Mouse (Mus musculus): ENCODE data around the gene Vim. TPM values are rescaled to one million over a fixed set of nuclear protein-coding genes. Genes with fewer than 3 reads are reported as not detected.

The Vim gene
- polyA plus RNA-seq, 1 experiment = 6,934 TPM

- TF ChIP-seq MYOG (IDR thresholded peaks at IDR 0.05; ENCODE audit: control insufficient read depth, extremely low read depth, insufficient read length) = no peak
- TF ChIP-seq MAX (IDR thresholded peaks at IDR 0.05) = no peak
- TF ChIP-seq CTCF (IDR thresholded peaks at IDR 0.05; ENCODE audit: control insufficient read depth, insufficient read depth, insufficient read length) = no peak
- TF ChIP-seq USF1 (IDR thresholded peaks at IDR 0.05; ENCODE audit: low read depth) = no peak
- peak; percentile 43 for TF ChIP-seq CEBPB (IDR thresholded peaks at IDR 0.05; ENCODE audit: low read depth)
- TF ChIP-seq MYOD1 (IDR thresholded peaks at IDR 0.05; ENCODE audit: control insufficient read depth, insufficient read length, low read depth) = peak; percentile 29
- TF ChIP-seq FOSL1 (IDR thresholded peaks at IDR 0.05; ENCODE audit: insufficient read depth, low read length, poor library complexity, severe bottlenecking) = peak; percentile 44
- peak overlapping the region; percentile 97 for H3K4me3 ChIP-seq (ENCODE audit: insufficient read depth, poor library complexity, severe bottlenecking)
- H3K27me3 ChIP-seq (ENCODE audit: control insufficient read depth, insufficient read depth, insufficient read length) = no peaks in the 10 kb centered on the region
- H3K79me2 ChIP-seq (ENCODE audit: control insufficient read depth, insufficient read depth) = peaks cover 39% of the 10 kb centered on the region
- peak overlapping the region; percentile 77 for H3ac ChIP-seq (ENCODE audit: control insufficient read depth, insufficient read length, low read depth)
- H3K79me3 ChIP-seq (ENCODE audit: low read depth) = peaks cover 29% of the 10 kb centered on the region
- H3K36me3 ChIP-seq (ENCODE audit: control insufficient read depth, insufficient read depth) = peaks cover 28% of the 10 kb centered on the region
Measured at GRCm38 (mm10) chr2:13572101-13572553, 1.6 kb upstream of the Vim start.

- no peaks in the 10 kb centered on the region for H3K27me3 ChIP-seq (ENCODE audit: control insufficient read depth, insufficient read depth, insufficient read length)
- peaks cover 35% of the 10 kb centered on the region for H3K36me3 ChIP-seq (ENCODE audit: control insufficient read depth, insufficient read depth)
- TF ChIP-seq MAX (IDR thresholded peaks at IDR 0.05) = no peak
- TF ChIP-seq USF1 (IDR thresholded peaks at IDR 0.05; ENCODE audit: low read depth) = no peak
- TF ChIP-seq CEBPB (IDR thresholded peaks at IDR 0.05; ENCODE audit: low read depth) = peak; percentile 24
- TF ChIP-seq FOSL1 (IDR thresholded peaks at IDR 0.05; ENCODE audit: insufficient read depth, low read length, poor library complexity, severe bottlenecking) = no peak
- H3ac ChIP-seq (ENCODE audit: control insufficient read depth, insufficient read length, low read depth) = peak overlapping the region; percentile 77
- peak overlapping the region; percentile 97 for H3K4me3 ChIP-seq (ENCODE audit: insufficient read depth, poor library complexity, severe bottlenecking)
- peaks cover 46% of the 10 kb centered on the region for H3K79me2 ChIP-seq (ENCODE audit: control insufficient read depth, insufficient read depth)
- peaks cover 36% of the 10 kb centered on the region for H3K79me3 ChIP-seq (ENCODE audit: low read depth)
Measured at GRCm38 (mm10) chr2:13572647-13573407, 900 bp upstream of the Vim start.

GRCm38 (mm10) chr2:13574066-13574800, 506 bp downstream of the Vim start:
- Histone ChIP-seq H3K4me3 (ENCODE audit: insufficient read depth, poor library complexity, severe bottlenecking) (peak overlapping the region; percentile 97), H3K79me3 (ENCODE audit: low read depth) (peaks cover 50% of the 10 kb centered on the region), H3K27me3 (ENCODE audit: control insufficient read depth, insufficient read depth, insufficient read length) (no peaks in the 10 kb centered on the region), H3K79me2 (ENCODE audit: control insufficient read depth, insufficient read depth) (peaks cover 60% of the 10 kb centered on the region), H3ac (ENCODE audit: control insufficient read depth, insufficient read length, low read depth) (peak overlapping the region; percentile 72), H3K36me3 (ENCODE audit: control insufficient read depth, insufficient read depth) (peaks cover 49% of the 10 kb centered on the region)
- peak; percentile 9 for TF ChIP-seq MAX (IDR thresholded peaks at IDR 0.05)
- TF ChIP-seq MYOD1 (IDR thresholded peaks at IDR 0.05; ENCODE audit: control insufficient read depth, insufficient read length, low read depth) = no peak

- H3K27me3 ChIP-seq (ENCODE audit: control insufficient read depth, insufficient read depth, insufficient read length) = no peaks in the 10 kb centered on the region
- TF ChIP-seq CTCF (IDR thresholded peaks at IDR 0.05; ENCODE audit: control insufficient read depth, insufficient read depth, insufficient read length) (no peak), MAX (IDR thresholded peaks at IDR 0.05) (peak; percentile 11), USF1 (IDR thresholded peaks at IDR 0.05; ENCODE audit: low read depth) (no peak), MYOG (IDR thresholded peaks at IDR 0.05; ENCODE audit: control insufficient read depth, extremely low read depth, insufficient read length) (no peak)
- H3K79me2 ChIP-seq (ENCODE audit: control insufficient read depth, insufficient read depth) = peaks cover 66% of the 10 kb centered on the region
Measured at GRCm38 (mm10) chr2:13574801-13575150, 1.0 kb downstream of the Vim start.

GRCm38 (mm10) chr2:13575287-13575801, 1.6 kb downstream of the Vim start:
- TF ChIP-seq MYOG (IDR thresholded peaks at IDR 0.05; ENCODE audit: control insufficient read depth, extremely low read depth, insufficient read length) = no peak
- TF ChIP-seq MAX (IDR thresholded peaks at IDR 0.05) = no peak
- TF ChIP-seq MYOD1 (IDR thresholded peaks at IDR 0.05; ENCODE audit: control insufficient read depth, insufficient read length, low read depth) = no peak
- TF ChIP-seq FOSL1 (IDR thresholded peaks at IDR 0.05; ENCODE audit: insufficient read depth, low read length, poor library complexity, severe bottlenecking) = no peak
- no peak for TF ChIP-seq CEBPB (IDR thresholded peaks at IDR 0.05; ENCODE audit: low read depth)
- no peak for TF ChIP-seq CTCF (IDR thresholded peaks at IDR 0.05; ENCODE audit: control insufficient read depth, insufficient read depth, insufficient read length)
- TF ChIP-seq USF1 (IDR thresholded peaks at IDR 0.05; ENCODE audit: low read depth) = no peak
- H3ac ChIP-seq (ENCODE audit: control insufficient read depth, insufficient read length, low read depth) = peak overlapping the region; percentile 72
- H3K36me3 ChIP-seq (ENCODE audit: control insufficient read depth, insufficient read depth) = peaks cover 60% of the 10 kb centered on the region
- peaks cover 60% of the 10 kb centered on the region for H3K79me3 ChIP-seq (ENCODE audit: low read depth)
- H3K27me3 ChIP-seq (ENCODE audit: control insufficient read depth, insufficient read depth, insufficient read length) = no peaks in the 10 kb centered on the region
- peak overlapping the region; percentile 97 for H3K4me3 ChIP-seq (ENCODE audit: insufficient read depth, poor library complexity, severe bottlenecking)
- H3K79me2 ChIP-seq (ENCODE audit: control insufficient read depth, insufficient read depth) = peaks cover 71% of the 10 kb centered on the region

More at GRCm38 (mm10) chr2:13574801-13575150, 1.0 kb downstream of the Vim start:
- H3ac ChIP-seq (ENCODE audit: control insufficient read depth, insufficient read length, low read depth) = peak overlapping the region; percentile 72
- peaks cover 55% of the 10 kb centered on the region for H3K36me3 ChIP-seq (ENCODE audit: control insufficient read depth, insufficient read depth)
- peak overlapping the region; percentile 97 for H3K4me3 ChIP-seq (ENCODE audit: insufficient read depth, poor library complexity, severe bottlenecking)
- peaks cover 55% of the 10 kb centered on the region for H3K79me3 ChIP-seq (ENCODE audit: low read depth)

Measured in C2C12 (cell line).